Mouse (Mus musculus) CH12.LX (cell line): ENCODE results near the gene 1700042G07Rik. TPM values are rescaled to one million over a fixed set of nuclear protein-coding genes. Genes with fewer than 3 reads are reported as not detected.

Experiments
- DNase-seq: peaks from one replicate; pipeline ENCODE4 v3.0.0-alpha.2; 2013; ENCODE audit errors: extremely low read depth
- H3K27ac ChIP-seq: 2 replicates; pipeline ENCODE4 v1.5.1; 2012; ENCODE audit warnings: low read depth, mild to moderate bottlenecking, control low read depth, moderate library complexity; ENCODE audit not compliant: insufficient read depth
- H3K27me3 ChIP-seq: replicated peaks from 2 replicates; pipeline ENCODE3; 2012; ENCODE audit warnings: inconsistent platforms
- H3K36me3 ChIP-seq, 2 experiments: replicated peaks in 1 of 2; 2 replicates each; pipeline versions ENCODE3 to v1.6.1; 2012; ENCODE audit warnings: inconsistent platforms in 1 of 2, low read length in 1 of 2, mild to moderate bottlenecking in 1 of 2, mixed read lengths in 1 of 2, moderate library complexity in 1 of 2; ENCODE audit not compliant: control insufficient read depth in 1 of 2, insufficient read depth in 1 of 2
- H3K4me1 ChIP-seq, 2 experiments: 2 replicates each; pipeline ENCODE4 v1.6.1; 2012; ENCODE audit warnings: inconsistent platforms in 1 of 2, moderate library complexity in 1 of 2; ENCODE audit not compliant: insufficient read depth in 2 of 2, control insufficient read depth in 1 of 2
- H3K4me2 ChIP-seq: 2 replicates; pipeline ENCODE4 v1.6.1; 2012; ENCODE audit warnings: low read depth, mild to moderate bottlenecking, control low read depth; ENCODE audit not compliant: poor library complexity, insufficient read depth, severe bottlenecking
- H3K4me3 ChIP-seq, 3 experiments: fragments of 150-350 bp in 1 of 3; sonication (generic) in 1 of 3; replicated peaks in 1 of 3; 2 replicates each; pipeline versions ENCODE3 to v1.5.1; 2011 to 2012; ENCODE audit warnings: low read depth in 2 of 3, low read length in 2 of 3, mild to moderate bottlenecking in 2 of 3, moderate library complexity in 2 of 3, control low read depth in 1 of 3, improper control_type of control experiment in 1 of 3, inconsistent platforms in 1 of 3, mixed read lengths in 1 of 3; ENCODE audit not compliant: poor library complexity in 1 of 3
- H3K79me2 ChIP-seq: replicated peaks from 2 replicates; pipeline ENCODE4 v1.6.1; 2012; ENCODE audit warnings: mild to moderate bottlenecking, moderate library complexity; ENCODE audit not compliant: control insufficient read depth, poor library complexity, insufficient read depth, severe bottlenecking; ENCODE audit errors: extremely low read depth
- H3K9ac ChIP-seq: 2 replicates; pipeline ENCODE4 v1.6.1; 2012; ENCODE audit warnings: low read depth, mild to moderate bottlenecking, control low read depth, moderate library complexity; ENCODE audit not compliant: insufficient read depth
- H3K9me3 ChIP-seq: replicated peaks from 2 replicates; pipeline ENCODE3; 2012; ENCODE audit warnings: low read length, inconsistent platforms, mixed read lengths
- CTCF ChIP-seq, 2 experiments: IDR thresholded peaks in 1 of 2; conservative IDR thresholded peaks in 1 of 2; 2 replicates each; pipeline ENCODE4 v1.5.1; 2011 to 2012; ENCODE audit warnings: low read depth in 2 of 2, low read length in 2 of 2, improper control_type of control experiment in 1 of 2, inconsistent platforms in 1 of 2, mild to moderate bottlenecking in 1 of 2, moderate library complexity in 1 of 2
- ELF1 ChIP-seq: IDR thresholded peaks from 2 replicates; pipeline ENCODE4 v1.6.1; 2014; ENCODE audit warnings: low read depth, mild to moderate bottlenecking, inconsistent platforms, low read length, improper control_type of control experiment
- EP300 ChIP-seq: IDR thresholded peaks from 2 replicates; pipeline ENCODE4 v1.6.1; 2011; ENCODE audit warnings: low read length, improper control_type of control experiment
- JUND ChIP-seq: conservative IDR thresholded peaks from 2 replicates; pipeline ENCODE4 v1.6.1; 2011; ENCODE audit warnings: low read depth, low read length, improper control_type of control experiment
- MAFK ChIP-seq: IDR thresholded peaks from 2 replicates; pipeline ENCODE4 v1.6.1; 2011; ENCODE audit warnings: low read length, improper control_type of control experiment; ENCODE audit not compliant: insufficient replicate concordance
- MAX ChIP-seq: IDR thresholded peaks from 2 replicates; pipeline ENCODE4 v1.6.1; 2011; ENCODE audit warnings: low read length, improper control_type of control experiment
- MAZ ChIP-seq: IDR thresholded peaks from 2 replicates; pipeline ENCODE4 v1.6.1; 2012; ENCODE audit warnings: low read depth, mild to moderate bottlenecking, inconsistent platforms, low read length, improper control_type of control experiment, moderate library complexity
- MXI1 ChIP-seq: IDR thresholded peaks from 2 replicates; pipeline ENCODE4 v1.6.1; 2011; ENCODE audit warnings: mild to moderate bottlenecking, low read depth, low read length, improper control_type of control experiment
- NELFE ChIP-seq: IDR thresholded peaks from 2 replicates; pipeline ENCODE4 v1.6.1; 2011; ENCODE audit warnings: low read depth, low read length, improper control_type of control experiment
- NRF1 ChIP-seq: IDR thresholded peaks from 2 replicates; pipeline ENCODE4 v1.6.1; 2014; ENCODE audit warnings: low read depth, mild to moderate bottlenecking, inconsistent platforms, low read length, improper control_type of control experiment, moderate library complexity
- PAX5 ChIP-seq: IDR thresholded peaks from 2 replicates; pipeline ENCODE4 v1.6.1; 2012; ENCODE audit warnings: low read length, inconsistent platforms, mixed read lengths
- RAD21 ChIP-seq: IDR thresholded peaks from 2 replicates; pipeline ENCODE4 v1.6.1; 2011; ENCODE audit warnings: low read depth, mild to moderate bottlenecking, low read length, improper control_type of control experiment, moderate library complexity
- SIN3A ChIP-seq: IDR thresholded peaks from 2 replicates; pipeline ENCODE4 v1.6.1; 2012; ENCODE audit warnings: low read length, improper control_type of control experiment, inconsistent platforms
- UBTF ChIP-seq: IDR thresholded peaks from 2 replicates; pipeline ENCODE4 v1.6.1; 2012; ENCODE audit warnings: low read depth, mild to moderate bottlenecking, inconsistent platforms, low read length, improper control_type of control experiment, moderate library complexity
- ZKSCAN1 ChIP-seq: IDR thresholded peaks from 2 replicates; pipeline ENCODE4 v1.6.1; 2012; ENCODE audit warnings: low read depth, inconsistent platforms, low read length, improper control_type of control experiment, borderline replicate concordance
- ZMIZ1 ChIP-seq: IDR thresholded peaks from 2 replicates; pipeline ENCODE4 v1.6.1; 2012; ENCODE audit warnings: low read depth, mild to moderate bottlenecking, inconsistent platforms, low read length, improper control_type of control experiment
- ZNF384 ChIP-seq: IDR thresholded peaks from 2 replicates; pipeline ENCODE4 v1.6.1; 2012; ENCODE audit warnings: low read depth, low read length, improper control_type of control experiment, inconsistent platforms
- dilution Hi-C: fragments of 300-500 bp; cut with MboI; formaldehyde crosslinking; loops from 2 replicates; pipeline ENCODE4 v1.14.3; 2020; ENCODE audit warnings: low sequenced_read_pairs; ENCODE audit not compliant: extremely low pct_unique_long_range_greater_than_20kb, extremely low pct_ligation_motif_present
- in situ Hi-C: fragments of 300-500 bp; cut with MboI; formaldehyde crosslinking; loops from 3 replicates; pipeline ENCODE4 v1.14.3; 2019; ENCODE audit warnings: low sequenced_read_pairs, low pct_ligation_motif_present, low pct_unique_long_range_greater_than_20kb, mixed read lengths
- polyA plus RNA-seq: library from polyadenylated mRNA; unstranded; fragments of >175 nt; gene quantifications from 2 replicates; pipeline ENCODE4 v1.2.1, GENCODE M21; 2012; ENCODE audit warnings: low read depth; ENCODE audit not compliant: insufficient read length
- total RNA-seq, 2 experiments: library from RNA; depleted of rRNA; stranded (reverse); fragments of 300-350 nt in 1 of 2; fragments of >200 nt in 1 of 2; gene quantifications; 2 replicates each; pipeline ENCODE4 v1.2.3; 2012 to 2014

1700042G07Rik gene
- total and polyA plus RNA-seq, 3 experiments: not detected

GRCm38 (mm10) chr4:116219056-116219455 is 45.9 kb downstream of the 1700042G07Rik start:
- in situ Hi-C loops (no loop called here), dilution Hi-C loops (no loop called here)
- no peaks in the 10 kb centered on the region for H3K36me3 ChIP-seq
- peaks cover 4% of the 10 kb centered on the region for H3K9me3 ChIP-seq
- H3K27me3 ChIP-seq: peaks cover 12% of the 10 kb centered on the region
- H3K4me2 ChIP-seq: no peak overlapping the region
- H3K9ac ChIP-seq: no peak overlapping the region
- no peaks in the 10 kb centered on the region for H3K79me2 ChIP-seq
- TF ChIP-seq MAZ (no peak), ZMIZ1 (no peak), RAD21 (no peak), CTCF (conservative IDR thresholded peaks at IDR 0.05 in 1 of 2, IDR thresholded peaks at IDR 0.05 in 1 of 2; ENCODE audit: low read depth in 2 of 2, low read length in 2 of 2) (no peak), UBTF (no peak), JUND (no peak), SIN3A (no peak), ZNF384 (no peak), NELFE (no peak), PAX5 (no peak), MAX (no peak), ELF1 (no peak), EP300 (no peak)
- H3K4me3 ChIP-seq: no peak overlapping the region
- peaks cover 0 to 4% of the 10 kb centered on the region in 2 experiments; a peak in 2 of 4 replicates for H3K4me1 ChIP-seq
- no peak for DNase-seq
- H3K27ac ChIP-seq: no peak overlapping the region

GRCm38 (mm10) chr4:116220071-116220650 is 47.0 kb downstream of the 1700042G07Rik start:
- no peak for DNase-seq

More at GRCm38 (mm10) chr4:116220071-116220650, 47.0 kb downstream of the 1700042G07Rik start:
- H3K9me3 ChIP-seq: peaks cover 4% of the 10 kb centered on the region
- peak overlapping the region in 1 of 3 experiments; percentile 75 for H3K4me3 ChIP-seq
- peaks cover 0 to 4% of the 10 kb centered on the region in 2 experiments; a peak in 2 of 4 replicates for H3K4me1 ChIP-seq
- dilution Hi-C loops (no loop called here), in situ Hi-C loops (no loop called here)
- H3K27ac ChIP-seq: no peak overlapping the region
- peaks cover 12% of the 10 kb centered on the region for H3K27me3 ChIP-seq
- TF ChIP-seq MAFK: no peak
- no peak for TF ChIP-seq CTCF (conservative IDR thresholded peaks at IDR 0.05 in 1 of 2, IDR thresholded peaks at IDR 0.05 in 1 of 2; ENCODE audit: low read depth in 2 of 2, low read length in 2 of 2)
- no peak for TF ChIP-seq NRF1
- no peak for TF ChIP-seq ZKSCAN1
- no peak for TF ChIP-seq MXI1
- H3K4me2 ChIP-seq: peak overlapping the region; percentile 84; the same call in 1 of the 2 replicates
- H3K79me2 ChIP-seq: no peaks in the 10 kb centered on the region
- no peaks in the 10 kb centered on the region for H3K36me3 ChIP-seq
- H3K9ac ChIP-seq: peak overlapping the region; percentile 45; the same call in 1 of the 2 replicates
